Mouse (Mus musculus) thymus, adult 2 months (tissue): ENCODE measurements around the gene Hnrnpul2. TPM values are rescaled to one million over a fixed set of nuclear protein-coding genes. Genes with fewer than 3 reads are reported as not detected.
A peak's percentile ranks its signal among the peaks of the same experiment; 100 is the strongest.
"Not testable (repeated sequence)": the region's sequence is repeated elsewhere in the genome, so short reads cannot be mapped to it uniquely, and the experiment has no call there.

Experiments
- DNase-seq: peaks from one replicate; pipeline ENCODE4 v3.0.0; 2021
- H3K27ac ChIP-seq: fragments of 200-500 bp; 2 replicates; pipeline ENCODE4 v1.5.1; 2012; ENCODE audit warnings: low read length, control low read depth; ENCODE audit not compliant: control insufficient read depth, insufficient read depth
- H3K27me3 ChIP-seq: fragments of 200-500 bp; 2 replicates; pipeline ENCODE4 v1.6.1; 2012; ENCODE audit warnings: mild to moderate bottlenecking, low read length, moderate library complexity, mixed read lengths; ENCODE audit not compliant: control insufficient read depth, insufficient read depth
- H3K36me3 ChIP-seq: fragments of 200-500 bp; 2 replicates; pipeline ENCODE4 v1.6.1; 2012; ENCODE audit warnings: mild to moderate bottlenecking, low read length, moderate library complexity; ENCODE audit not compliant: control insufficient read depth, insufficient read depth
- H3K4me1 ChIP-seq: fragments of 200-500 bp; replicated peaks from 2 replicates; pipeline ENCODE4 v1.6.1; 2012; ENCODE audit warnings: low read length; ENCODE audit not compliant: control insufficient read depth, insufficient read depth
- H3K4me3 ChIP-seq: fragments of 200-500 bp; 2 replicates; pipeline ENCODE4 v1.5.1; 2012; ENCODE audit warnings: mild to moderate bottlenecking, low read length, control low read depth, moderate library complexity; ENCODE audit not compliant: control insufficient read depth, insufficient read depth
- CTCF ChIP-seq: fragments of 200-500 bp; IDR thresholded peaks from 2 replicates; pipeline ENCODE4 v1.5.1; 2012; ENCODE audit warnings: mild to moderate bottlenecking, control low read depth, low read length, moderate library complexity, borderline replicate concordance; ENCODE audit not compliant: control insufficient read depth, poor library complexity, insufficient read depth; ENCODE audit errors: extremely low read depth
- POLR2A ChIP-seq: fragments of 200-500 bp; IDR thresholded peaks from 2 replicates; pipeline ENCODE4 v1.6.1; 2012; ENCODE audit warnings: mild to moderate bottlenecking, low read length, control low read depth, moderate library complexity; ENCODE audit not compliant: control insufficient read depth, poor library complexity, insufficient read depth; ENCODE audit errors: extremely low read depth
- whole genome bisulfite sequencing: fragments of 180-500 bp; shearing (Covaris S2); methylation state at CpG from one replicate; pipeline ENCODE4 v1.1.7; 2018; 5-methylcytosine and 5-hydroxymethylcytosine counted together
- polyA plus RNA-seq: library from polyadenylated mRNA; depleted of rRNA; stranded (reverse); fragments of >200 nt; gene quantifications from 2 replicates; pipeline ENCODE4 v1.2.3, GENCODE M21; 2012

Gene Hnrnpul2
- polyA plus RNA-seq, 1 experiment, result 29.3 TPM

- TF ChIP-seq CTCF, result no peak
- TF ChIP-seq POLR2A, result no peak
- DNase-seq, result no peak
- Histone ChIP-seq H3K4me1 (no peaks in the 10 kb centered on the region), H3K36me3 (peaks cover 88% of the 10 kb centered on the region), H3K27me3 (no peaks in the 10 kb centered on the region), H3K27ac (no peak overlapping the region), H3K4me3 (no peak overlapping the region)
- 98% methylated on average over 8 of the region's 8 CpGs for WGBS
These were observed 10.9 kb downstream of the Hnrnpul2 start for GRCm38 (mm10) chr19:8830664-8831063.

DNA sequence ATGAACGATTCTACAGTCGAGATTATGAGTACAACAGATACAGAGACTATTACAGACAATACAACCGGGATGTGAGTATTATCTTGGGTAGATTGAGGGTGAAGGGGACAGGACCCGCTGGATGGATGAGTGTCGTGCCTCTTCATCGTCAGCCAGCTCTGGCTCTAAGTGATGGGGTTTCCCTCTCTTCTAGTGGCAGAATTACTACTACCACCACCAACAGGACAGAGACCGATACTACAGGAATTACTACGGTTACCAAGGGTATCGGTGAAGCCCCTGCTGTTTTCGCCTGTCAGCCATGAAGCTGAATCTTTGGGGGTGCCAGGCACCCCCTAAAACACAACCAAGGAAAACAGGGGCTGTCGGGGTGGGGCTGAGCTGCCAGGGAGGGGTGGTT, 11.5 kb downstream of the Hnrnpul2 start:
- H3K27me3 ChIP-seq, result no peaks in the 10 kb centered on the region
- WGBS, result 96% methylated on average over 11 of the region's 11 CpGs
- no peak for DNase-seq
- no peaks in the 10 kb centered on the region for H3K4me1 ChIP-seq
- TF ChIP-seq CTCF (no peak), POLR2A (no peak)
- peaks cover 82% of the 10 kb centered on the region for H3K36me3 ChIP-seq
- no peak overlapping the region for H3K27ac ChIP-seq
- no peak overlapping the region for H3K4me3 ChIP-seq

- WGBS, result 94% methylated on average over 4 of the region's 4 CpGs
- DNase-seq, result no peak
- Histone ChIP-seq H3K27me3 (no peaks in the 10 kb centered on the region), H3K4me1 (peaks cover under 1% of the 10 kb centered on the region), H3K27ac (no peak overlapping the region), H3K36me3 (peaks cover 65% of the 10 kb centered on the region), H3K4me3 (no peak overlapping the region)
- TF ChIP-seq POLR2A (no peak), CTCF (no peak)
These were observed 13.2 kb downstream of the Hnrnpul2 start for GRCm38 (mm10) chr19:8832971-8833370.

DNA sequence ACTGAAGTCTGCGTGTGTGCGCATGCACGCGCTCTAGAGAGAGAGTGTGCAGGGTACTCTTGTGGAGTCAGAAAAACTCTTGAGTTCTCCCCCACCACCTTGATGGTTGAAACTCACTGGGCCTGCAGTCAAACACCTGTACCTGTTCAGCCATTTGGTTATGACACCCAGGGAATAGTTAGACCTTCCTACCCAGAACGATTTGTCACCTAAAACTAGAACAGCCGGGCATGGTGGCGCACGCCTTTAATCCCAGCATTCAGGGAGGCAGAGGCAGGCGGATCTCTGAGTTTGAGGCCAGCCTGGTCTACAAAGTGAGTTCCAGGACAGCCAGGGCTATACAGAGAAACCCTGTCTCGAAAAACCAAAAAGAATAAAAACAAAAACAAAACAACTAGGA, 16.5 kb downstream of the Hnrnpul2 start:
- peaks cover 32% of the 10 kb centered on the region for H3K4me1 ChIP-seq
- H3K4me3 ChIP-seq, H3K27ac ChIP-seq, H3K27me3 ChIP-seq, DNase-seq: not testable (repeated sequence)
- peaks cover 33% of the 10 kb centered on the region for H3K36me3 ChIP-seq
- 97% methylated on average over 10 of the region's 10 CpGs for WGBS

- Histone ChIP-seq H3K27me3 (no peaks in the 10 kb centered on the region), H3K4me3 (peak within 1 kb of the TSS; percentile 86), H3K36me3 (peaks cover 23% of the 10 kb centered on the region), H3K4me1 (peaks cover 33% of the 10 kb centered on the region), H3K27ac (peak within 1 kb of the TSS; percentile 60)
- WGBS, result 4% methylated on average over 38 of the region's 38 CpGs
- TF ChIP-seq CTCF (peak; percentile 90), POLR2A (no peak)
- DNase-seq, result peak; percentile 83
These were observed 17.5 kb downstream of the Hnrnpul2 start, which contains the start of gene Bscl2 for GRCm38 (mm10) chr19:8837251-8837791. TSS of gene Bscl2 (plus strand) at chr19:8837467.

DNA sequence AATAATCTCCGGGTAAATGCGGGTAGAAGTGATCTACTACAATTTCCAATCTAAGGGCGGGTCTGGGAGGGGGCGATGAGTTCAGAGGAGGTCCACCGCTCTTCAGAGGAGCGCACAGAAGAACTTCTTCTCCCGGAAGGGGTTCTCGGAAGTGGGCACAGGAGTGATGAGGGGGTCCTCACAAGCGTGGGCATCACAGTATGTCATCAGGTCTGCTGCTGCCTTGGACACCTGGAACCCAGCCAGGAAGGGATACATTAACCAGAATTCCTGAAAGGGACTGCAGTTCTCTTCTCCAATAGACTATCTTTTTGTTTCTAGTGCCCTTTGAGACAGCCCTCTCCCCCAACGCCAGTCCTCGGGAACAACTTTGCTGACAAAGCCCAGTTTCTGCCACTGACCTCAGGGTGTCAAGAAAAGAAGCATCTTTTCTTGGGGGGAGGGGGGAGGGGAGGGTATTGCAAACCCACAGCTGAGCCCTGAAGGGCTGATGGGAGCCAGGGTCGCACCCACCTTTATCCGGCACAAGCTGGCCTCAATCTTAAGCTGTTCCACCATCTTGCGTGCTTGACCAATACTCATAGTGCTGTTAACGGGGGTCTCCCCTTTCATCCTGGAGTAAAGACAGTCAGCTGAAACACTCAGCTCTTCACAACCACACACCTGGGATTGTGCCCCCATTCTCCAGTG, 18.4 kb downstream of the Hnrnpul2 start:
- WGBS, result 32% methylated on average over 15 of the region's 15 CpGs
- Histone ChIP-seq H3K27ac (no peak overlapping the region), H3K27me3 (no peaks in the 10 kb centered on the region), H3K4me3 (peak overlapping the region; percentile 86), H3K36me3 (peaks cover 16% of the 10 kb centered on the region), H3K4me1 (peaks cover 33% of the 10 kb centered on the region)
- no peak for DNase-seq
- no peak for TF ChIP-seq CTCF
- TF ChIP-seq POLR2A, result no peak

- no peak within 1 kb of the TSS for H3K27ac ChIP-seq
- peaks cover 33% of the 10 kb centered on the region for H3K4me1 ChIP-seq
- H3K36me3 ChIP-seq, result peaks cover 5% of the 10 kb centered on the region
- H3K4me3 ChIP-seq, result peak within 1 kb of the TSS; percentile 86
- no peaks in the 10 kb centered on the region for H3K27me3 ChIP-seq
- DNase-seq, result no peak
- 64% methylated on average over 11 of the region's 11 CpGs for WGBS
- TF ChIP-seq POLR2A (no peak), CTCF (no peak)
These were observed 19.5 kb downstream of the Hnrnpul2 start, which contains the start of gene Gng3 for GRCm38 (mm10) chr19:8839103-8839907. TSS of gene Gng3 (minus strand) at chr19:8839194.
